Mouse (Mus musculus): ENCODE results near the gene Endod1. TPM values are rescaled to one million over a fixed set of nuclear protein-coding genes. Genes with fewer than 3 reads are reported as not detected.
"Not testable (repeated sequence)": the region's sequence is repeated elsewhere in the genome, so short reads cannot be mapped to it uniquely, and the experiment has no call there.

Endod1 gene
- polyA plus RNA-seq, 1 experiment from 2014 or later, result 7.5 TPM

DNA sequence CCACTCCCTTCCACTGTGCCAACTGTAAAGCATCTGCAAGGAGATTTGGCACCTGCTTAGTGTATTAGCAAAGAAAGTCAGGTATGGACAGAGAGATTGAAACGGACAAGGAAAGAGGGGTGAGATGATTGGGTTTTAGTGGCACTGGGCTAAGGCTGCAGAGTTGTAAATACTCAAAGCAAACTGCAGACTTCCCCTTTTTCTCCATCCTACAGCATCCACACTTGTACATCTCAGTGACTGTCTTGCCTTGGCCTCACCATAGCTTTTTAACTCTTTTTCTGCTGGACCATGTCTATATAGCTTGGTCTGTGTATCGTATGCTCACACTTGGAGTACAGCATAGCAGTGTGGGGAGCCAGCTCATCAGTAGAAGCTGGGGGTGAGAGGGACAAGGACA lies 30.5 kb downstream of the Endod1 start:
- H3K9me3 ChIP-seq (ENCODE audit: control insufficient read depth, low read length), result no peaks in the 10 kb centered on the region
- peaks cover 3% of the 10 kb centered on the region; the same call in 1 of the 2 replicates for H3K4me1 ChIP-seq (ENCODE audit: control insufficient read depth, insufficient read depth, low read length)
- no peak overlapping the region for H3K4me3 ChIP-seq (ENCODE audit: low read depth, low read length)
- DNase-seq (ENCODE audit: low spot score) (no peak), ATAC-seq (ENCODE audit: insufficient read depth, low FRiP score, low TSS enrichment) (no peak)
- WGBS, result 75% methylated on average over 2 of the region's 2 CpGs
- H3K4me2 ChIP-seq (ENCODE audit: low read depth), result no peak overlapping the region
- H3K9ac ChIP-seq (ENCODE audit: low read length), result no peak overlapping the region
- no peaks in the 10 kb centered on the region for H3K27me3 ChIP-seq (ENCODE audit: control insufficient read depth, insufficient read depth, low read length)
- no peaks in the 10 kb centered on the region for H3K36me3 ChIP-seq (ENCODE audit: control insufficient read depth, insufficient read depth, low read length)
- no peak overlapping the region for H3K27ac ChIP-seq (ENCODE audit: low read depth, low read length)

DNA sequence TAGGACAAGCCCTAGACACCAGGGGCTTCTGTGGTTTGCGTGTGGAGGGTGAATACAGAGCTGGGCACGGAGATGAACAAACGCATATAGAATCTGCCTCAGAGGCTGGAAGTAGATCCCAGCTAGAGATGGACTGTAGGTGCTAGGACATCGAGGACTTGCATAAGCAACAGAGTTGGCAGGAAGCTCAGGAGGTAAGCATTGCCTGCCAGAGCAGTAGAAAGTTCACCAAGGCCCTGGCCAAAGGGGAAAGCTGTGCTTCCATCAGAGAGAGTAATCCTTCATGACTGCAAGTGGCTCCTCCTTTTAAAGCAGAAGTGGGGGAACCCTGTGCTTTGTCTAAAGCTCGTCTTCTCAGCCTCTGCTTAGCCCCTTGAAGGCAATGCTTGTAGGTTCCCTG lies 31.9 kb downstream of the Endod1 start:
- Histone ChIP-seq H3K4me1 (ENCODE audit: control insufficient read depth, insufficient read depth, low read length) (no peaks in the 10 kb centered on the region), H3K9me3 (ENCODE audit: control insufficient read depth, low read length) (no peaks in the 10 kb centered on the region), H3K27me3 (ENCODE audit: control insufficient read depth, insufficient read depth, low read length) (no peaks in the 10 kb centered on the region), H3K27ac (ENCODE audit: low read depth, low read length) (no peak overlapping the region), H3K4me3 (ENCODE audit: low read depth, low read length) (no peak overlapping the region), H3K9ac (ENCODE audit: low read length) (no peak overlapping the region), H3K4me2 (ENCODE audit: low read depth) (no peak overlapping the region), H3K36me3 (ENCODE audit: control insufficient read depth, insufficient read depth, low read length) (no peaks in the 10 kb centered on the region)
- 84% methylated on average over 5 of the region's 5 CpGs for WGBS
- ATAC-seq (ENCODE audit: insufficient read depth, low FRiP score, low TSS enrichment) (no peak), DNase-seq (ENCODE audit: low spot score) (no peak)

- Histone ChIP-seq H3K27ac (ENCODE audit: low read depth, low read length) (no peak overlapping the region), H3K9ac (ENCODE audit: low read length) (no peak overlapping the region), H3K9me3 (ENCODE audit: control insufficient read depth, low read length) (no peaks in the 10 kb centered on the region), H3K36me3 (ENCODE audit: control insufficient read depth, insufficient read depth, low read length) (no peaks in the 10 kb centered on the region), H3K4me2 (ENCODE audit: low read depth) (no peak overlapping the region), H3K4me1 (ENCODE audit: control insufficient read depth, insufficient read depth, low read length) (no peaks in the 10 kb centered on the region), H3K4me3 (ENCODE audit: low read depth, low read length) (no peak overlapping the region), H3K27me3 (ENCODE audit: control insufficient read depth, insufficient read depth, low read length) (no peaks in the 10 kb centered on the region)
- DNase-seq (ENCODE audit: low spot score) (no peak), ATAC-seq (ENCODE audit: insufficient read depth, low FRiP score, low TSS enrichment) (no peak)
- 58% methylated on average over 4 of the region's 4 CpGs for whole genome bisulfite sequencing
Observed at GRCm38 (mm10) chr9:14348416-14348815, 32.9 kb downstream of the Endod1 start.

DNA sequence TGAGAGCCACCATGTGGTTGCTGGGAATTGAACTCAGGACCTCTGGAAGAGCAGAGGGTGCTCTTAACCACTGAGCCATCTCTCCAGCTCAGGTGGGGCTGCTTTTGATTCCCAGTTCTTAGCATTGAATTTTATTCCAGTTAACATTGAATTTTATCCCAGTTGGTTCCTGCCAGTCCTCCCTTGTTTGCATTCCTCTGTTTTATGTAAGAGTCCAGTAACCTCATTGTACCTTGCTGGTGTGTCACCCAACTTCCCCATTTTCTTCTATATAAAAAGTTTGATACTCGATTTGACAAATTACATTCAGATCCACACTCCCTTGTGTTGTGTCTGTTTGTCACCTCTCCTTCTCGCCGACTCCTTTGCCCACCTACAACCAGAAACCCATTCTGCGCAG lies 35.4 kb downstream of the Endod1 start:
- H3K27ac ChIP-seq (ENCODE audit: low read depth, low read length); H3K4me3 ChIP-seq (ENCODE audit: low read depth, low read length); ATAC-seq (ENCODE audit: insufficient read depth, low FRiP score, low TSS enrichment); H3K9ac ChIP-seq (ENCODE audit: low read length); H3K4me1 ChIP-seq (ENCODE audit: control insufficient read depth, insufficient read depth, low read length); H3K36me3 ChIP-seq (ENCODE audit: control insufficient read depth, insufficient read depth, low read length); H3K9me3 ChIP-seq (ENCODE audit: control insufficient read depth, low read length); H3K4me2 ChIP-seq (ENCODE audit: low read depth); H3K27me3 ChIP-seq (ENCODE audit: control insufficient read depth, insufficient read depth, low read length); DNase-seq (ENCODE audit: low spot score): not testable (repeated sequence)
- 92% methylated on average over 4 of the region's 4 CpGs for WGBS

DNA sequence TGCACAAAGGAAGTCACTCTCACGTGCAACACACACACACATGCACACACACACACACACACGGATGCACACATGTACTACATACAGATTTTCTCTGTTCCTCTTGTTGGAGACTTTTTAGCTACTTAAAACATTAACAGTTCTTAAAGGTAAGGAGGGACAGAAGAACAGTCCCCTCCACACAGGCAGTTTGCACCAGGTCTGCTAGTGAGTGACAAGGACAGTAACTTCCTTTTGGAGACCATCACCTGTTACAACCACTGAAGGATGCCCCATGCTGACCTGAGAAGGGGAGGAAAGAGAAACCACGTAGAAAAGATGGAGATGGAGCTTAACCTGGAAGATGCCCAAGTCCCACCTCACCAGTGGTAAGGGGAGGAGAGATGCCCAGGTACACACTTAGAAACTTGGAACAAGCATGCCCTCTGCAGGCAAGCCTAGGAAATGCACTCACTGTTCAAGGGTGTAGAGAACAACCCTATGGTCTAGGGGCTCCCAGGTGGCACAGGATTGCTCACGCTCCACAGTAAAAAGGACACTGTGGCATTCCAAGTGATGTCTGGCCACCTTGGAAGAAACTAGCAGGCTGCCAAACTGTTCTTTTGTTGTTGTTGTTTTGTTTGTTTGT lies 39.2 kb downstream of the Endod1 start:
- peak; percentile 80 for ATAC-seq (ENCODE audit: insufficient read depth, low FRiP score, low TSS enrichment)
- DNase-seq (ENCODE audit: low spot score), result peak; percentile 79
- Histone ChIP-seq H3K36me3 (ENCODE audit: control insufficient read depth, insufficient read depth, low read length) (no peaks in the 10 kb centered on the region), H3K4me2 (ENCODE audit: low read depth) (no peak overlapping the region), H3K4me3 (ENCODE audit: low read depth, low read length) (no peak overlapping the region), H3K27ac (ENCODE audit: low read depth, low read length) (no peak overlapping the region), H3K27me3 (ENCODE audit: control insufficient read depth, insufficient read depth, low read length) (no peaks in the 10 kb centered on the region), H3K4me1 (ENCODE audit: control insufficient read depth, insufficient read depth, low read length) (no peaks in the 10 kb centered on the region), H3K9ac (ENCODE audit: low read length) (no peak overlapping the region), H3K9me3 (ENCODE audit: control insufficient read depth, low read length) (no peaks in the 10 kb centered on the region)
- WGBS, result 49% methylated on average over 4 of the region's 4 CpGs

GRCm38 (mm10) chr9:14338701-14339100 lies 42.6 kb downstream of the Endod1 start:
- Histone ChIP-seq H3K4me1 (ENCODE audit: control insufficient read depth, insufficient read depth, low read length) (no peaks in the 10 kb centered on the region), H3K9ac (ENCODE audit: low read length) (no peak overlapping the region), H3K4me3 (ENCODE audit: low read depth, low read length) (no peak overlapping the region), H3K9me3 (ENCODE audit: control insufficient read depth, low read length) (no peaks in the 10 kb centered on the region), H3K27ac (ENCODE audit: low read depth, low read length) (no peak overlapping the region), H3K36me3 (ENCODE audit: control insufficient read depth, insufficient read depth, low read length) (no peaks in the 10 kb centered on the region), H3K27me3 (ENCODE audit: control insufficient read depth, insufficient read depth, low read length) (no peaks in the 10 kb centered on the region), H3K4me2 (ENCODE audit: low read depth) (no peak overlapping the region)
- WGBS, result 78% methylated on average over 3 of the region's 3 CpGs
- no peak for ATAC-seq (ENCODE audit: insufficient read depth, low FRiP score, low TSS enrichment)
- DNase-seq (ENCODE audit: low spot score), result no peak

GRCm38 (mm10) chr9:14336901-14337300 lies 44.4 kb downstream of the Endod1 start:
- no peak for DNase-seq (ENCODE audit: low spot score)
- no peak for ATAC-seq (ENCODE audit: insufficient read depth, low FRiP score, low TSS enrichment)
- Histone ChIP-seq H3K36me3 (ENCODE audit: control insufficient read depth, insufficient read depth, low read length) (no peaks in the 10 kb centered on the region), H3K4me3 (ENCODE audit: low read depth, low read length) (no peak overlapping the region), H3K9ac (ENCODE audit: low read length) (no peak overlapping the region), H3K27me3 (ENCODE audit: control insufficient read depth, insufficient read depth, low read length) (no peaks in the 10 kb centered on the region), H3K4me2 (ENCODE audit: low read depth) (no peak overlapping the region), H3K9me3 (ENCODE audit: control insufficient read depth, low read length) (no peaks in the 10 kb centered on the region), H3K27ac (ENCODE audit: low read depth, low read length) (no peak overlapping the region), H3K4me1 (ENCODE audit: control insufficient read depth, insufficient read depth, low read length) (no peaks in the 10 kb centered on the region)
- 90% methylated on average over 3 of the region's 3 CpGs for WGBS

GRCm38 (mm10) chr9:14335829-14336228 lies 45.5 kb downstream of the Endod1 start:
- no peak for DNase-seq (ENCODE audit: low spot score)

GRCm38 (mm10) chr9:14316618-14317017 lies 64.7 kb downstream of the Endod1 start:
- Histone ChIP-seq H3K9ac (ENCODE audit: low read length) (no peak overlapping the region), H3K27ac (ENCODE audit: low read depth, low read length) (no peak overlapping the region), H3K4me2 (ENCODE audit: low read depth) (no peak overlapping the region), H3K4me3 (ENCODE audit: low read depth, low read length) (no peak overlapping the region), H3K9me3 (ENCODE audit: control insufficient read depth, low read length) (no peaks in the 10 kb centered on the region), H3K4me1 (ENCODE audit: control insufficient read depth, insufficient read depth, low read length) (no peaks in the 10 kb centered on the region), H3K27me3 (ENCODE audit: control insufficient read depth, insufficient read depth, low read length) (no peaks in the 10 kb centered on the region), H3K36me3 (ENCODE audit: control insufficient read depth, insufficient read depth, low read length) (no peaks in the 10 kb centered on the region; the same call in 1 of the 2 replicates)
- DNase-seq (ENCODE audit: low spot score), result no peak
- WGBS, result 96% methylated on average over 1 of the region's 1 CpGs
- ATAC-seq (ENCODE audit: insufficient read depth, low FRiP score, low TSS enrichment), result no peak

More at GRCm38 (mm10) chr9:14335829-14336228, 45.5 kb downstream of the Endod1 start:
- Histone ChIP-seq H3K4me1 (ENCODE audit: control insufficient read depth, insufficient read depth, low read length) (no peaks in the 10 kb centered on the region), H3K27ac (ENCODE audit: low read depth, low read length) (no peak overlapping the region), H3K36me3 (ENCODE audit: control insufficient read depth, insufficient read depth, low read length) (no peaks in the 10 kb centered on the region), H3K4me3 (ENCODE audit: low read depth, low read length) (no peak overlapping the region), H3K27me3 (ENCODE audit: control insufficient read depth, insufficient read depth, low read length) (no peaks in the 10 kb centered on the region), H3K9me3 (ENCODE audit: control insufficient read depth, low read length) (no peaks in the 10 kb centered on the region), H3K4me2 (ENCODE audit: low read depth) (no peak overlapping the region), H3K9ac (ENCODE audit: low read length) (no peak overlapping the region)
- no peak for ATAC-seq (ENCODE audit: insufficient read depth, low FRiP score, low TSS enrichment)
- WGBS, result 86% methylated on average over 4 of the region's 4 CpGs

All from neural tube, embryonic 11.5 days (tissue).